Mouse (Mus musculus): ENCODE data around the gene Cnot11.
A peak's percentile ranks its signal among the peaks of the same experiment; 100 is the strongest.

The Cnot11 gene

DNA sequence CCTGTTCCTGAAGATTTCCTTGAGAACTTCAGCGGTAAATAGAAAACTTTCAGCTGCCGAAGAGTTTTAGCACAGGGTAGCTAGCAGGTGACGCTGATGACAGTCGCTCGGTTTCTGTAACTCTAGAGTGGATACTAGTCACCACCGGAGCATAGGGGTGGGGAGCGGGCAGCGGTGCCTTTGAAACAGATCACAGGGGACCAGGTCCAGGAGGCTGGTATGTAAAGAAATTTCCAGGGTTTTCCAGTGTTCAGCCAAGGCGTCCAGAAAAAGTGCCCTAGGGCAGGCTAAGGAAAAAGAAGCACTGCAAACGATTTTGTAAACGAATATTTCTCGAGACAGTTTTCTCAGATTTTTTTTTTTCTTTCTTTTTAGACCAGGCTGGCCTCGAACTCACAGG is at the start of gene Cnot11:
Gene Cnot11, plus strand, starts transcription at position 162 of the 400 bp plus-strand sequence.
- no peak for DNase-seq (ENCODE audit: extremely low read depth, low read depth, low spot score)

DNA sequence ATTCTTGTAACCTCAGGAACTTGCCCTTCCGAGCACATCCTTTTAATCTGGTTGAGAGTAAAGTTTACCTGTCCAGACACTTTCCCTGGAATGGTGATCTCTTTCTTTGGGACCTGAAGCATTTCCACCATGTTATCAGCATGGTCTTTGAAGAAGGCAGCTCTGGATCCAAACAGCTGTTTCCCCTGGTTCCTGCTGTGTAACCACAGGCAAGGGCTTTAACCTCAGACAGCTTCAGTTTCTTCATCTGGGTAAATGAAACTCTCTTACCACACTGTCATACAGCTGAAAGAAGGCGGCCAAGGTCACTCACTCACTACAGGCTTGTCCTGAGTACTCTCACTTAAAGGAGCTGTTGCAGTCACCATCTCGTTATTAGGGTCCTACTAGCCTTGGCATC is 47.4 kb upstream of the Cnot11 start:
- no peak for DNase-seq (ENCODE audit: extremely low read depth, low read depth, low spot score)

DNA sequence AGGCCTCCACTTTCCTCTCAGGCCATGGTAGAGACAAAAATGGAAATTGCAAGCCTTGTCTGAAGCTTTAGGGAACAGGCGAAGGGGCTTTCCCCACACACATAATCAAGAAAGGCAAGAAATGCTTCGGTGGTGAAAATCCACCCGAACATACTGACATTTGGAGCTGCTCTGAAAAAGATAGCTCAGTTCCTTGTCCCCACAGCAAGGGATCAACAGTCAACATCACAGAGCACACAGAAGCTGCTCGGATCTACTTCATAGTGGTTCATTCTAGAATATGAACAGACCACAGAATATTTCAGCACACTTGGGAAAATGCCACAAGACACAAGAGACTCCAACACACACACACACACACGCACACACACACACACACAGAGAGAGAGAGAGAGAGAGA is 41.6 kb upstream of the Cnot11 start:
- DNase-seq (ENCODE audit: extremely low read depth, low read depth, low spot score): no peak

DNA sequence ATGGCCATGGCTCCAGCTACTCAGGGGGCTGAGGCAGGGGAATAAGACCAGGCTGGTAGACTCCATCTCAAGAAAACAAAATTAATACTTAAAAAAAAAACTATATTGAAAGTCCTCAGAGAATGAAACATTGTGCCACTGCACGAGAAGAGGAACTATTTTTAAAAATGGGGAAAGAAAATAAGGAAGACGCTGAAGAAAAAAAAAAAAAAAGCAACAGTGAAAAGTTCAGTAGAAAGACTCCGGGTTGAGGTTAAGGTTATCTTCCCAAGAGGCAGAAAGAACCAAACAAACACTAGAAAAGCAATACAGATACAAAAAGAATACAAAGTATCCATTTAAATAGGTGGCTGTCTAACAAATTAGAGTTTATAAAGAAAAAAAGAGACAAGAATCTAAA is 41.1 kb upstream of the Cnot11 start:
- no peak for DNase-seq (ENCODE audit: extremely low read depth, low read depth, low spot score)

DNA sequence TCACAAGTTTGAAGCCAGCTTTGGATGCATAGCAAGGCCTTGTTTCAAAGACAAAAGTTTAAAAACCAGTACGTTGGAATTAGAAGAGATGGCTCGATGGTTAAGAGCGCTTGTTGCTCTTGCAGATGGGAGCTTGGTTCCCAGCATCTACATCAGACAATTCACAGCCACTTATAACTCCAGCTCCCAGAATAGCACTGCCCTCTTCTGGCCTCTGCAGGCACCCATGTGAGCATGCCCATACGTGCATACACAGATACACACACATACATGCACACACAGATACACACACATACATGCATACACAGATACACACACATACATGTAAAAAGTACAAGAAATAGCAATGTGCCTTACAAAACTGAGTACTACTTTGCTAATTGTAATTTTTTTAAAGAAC is 37.8 kb upstream of the Cnot11 start:
- DNase-seq (ENCODE audit: extremely low read depth, low read depth, low spot score): no peak

DNA sequence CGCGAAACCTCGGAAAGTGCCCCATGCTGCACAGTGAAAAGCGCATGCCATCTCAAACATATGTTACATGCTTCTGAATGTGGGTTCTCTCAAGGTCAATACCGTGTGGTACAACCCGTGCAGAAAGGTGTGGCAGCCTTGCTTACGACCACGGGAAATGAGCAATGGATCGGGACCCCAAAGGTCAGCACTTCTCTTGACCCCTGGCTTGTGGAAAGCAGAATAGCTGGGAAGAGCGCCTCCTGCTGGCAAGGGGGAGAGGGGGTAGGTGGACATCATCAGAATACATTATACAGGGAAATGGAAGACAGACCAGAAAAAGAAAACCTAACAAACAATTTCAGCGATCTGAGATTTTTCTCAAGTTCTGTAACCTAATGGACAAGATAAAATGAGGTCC is 37.0 kb upstream of the Cnot11 start:
- DNase-seq (ENCODE audit: extremely low read depth, low read depth, low spot score): no peak

DNA sequence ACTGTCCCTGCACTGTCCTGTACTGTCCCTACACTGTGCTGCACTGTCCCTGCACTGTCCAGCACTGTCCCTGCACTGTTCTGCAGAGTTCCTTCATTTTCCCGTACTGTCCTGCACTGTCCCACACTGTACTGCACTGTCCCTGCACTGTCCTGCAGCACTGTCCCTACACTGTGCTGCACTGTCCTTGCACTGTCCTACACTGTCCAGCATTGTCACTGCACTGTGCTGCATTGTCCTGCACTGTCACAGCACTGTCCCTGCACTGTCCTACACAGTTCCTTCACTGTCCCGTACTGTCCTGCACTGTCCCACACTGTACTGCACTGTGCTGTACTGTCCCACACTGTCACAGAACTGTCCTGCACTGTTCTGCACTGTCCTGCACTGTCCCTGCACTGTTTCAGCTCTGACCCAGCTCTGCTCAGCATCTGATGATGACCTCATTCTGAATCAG is 35.3 kb upstream of the Cnot11 start:
- DNase-seq (ENCODE audit: extremely low read depth, low read depth, low spot score): no peak

DNA sequence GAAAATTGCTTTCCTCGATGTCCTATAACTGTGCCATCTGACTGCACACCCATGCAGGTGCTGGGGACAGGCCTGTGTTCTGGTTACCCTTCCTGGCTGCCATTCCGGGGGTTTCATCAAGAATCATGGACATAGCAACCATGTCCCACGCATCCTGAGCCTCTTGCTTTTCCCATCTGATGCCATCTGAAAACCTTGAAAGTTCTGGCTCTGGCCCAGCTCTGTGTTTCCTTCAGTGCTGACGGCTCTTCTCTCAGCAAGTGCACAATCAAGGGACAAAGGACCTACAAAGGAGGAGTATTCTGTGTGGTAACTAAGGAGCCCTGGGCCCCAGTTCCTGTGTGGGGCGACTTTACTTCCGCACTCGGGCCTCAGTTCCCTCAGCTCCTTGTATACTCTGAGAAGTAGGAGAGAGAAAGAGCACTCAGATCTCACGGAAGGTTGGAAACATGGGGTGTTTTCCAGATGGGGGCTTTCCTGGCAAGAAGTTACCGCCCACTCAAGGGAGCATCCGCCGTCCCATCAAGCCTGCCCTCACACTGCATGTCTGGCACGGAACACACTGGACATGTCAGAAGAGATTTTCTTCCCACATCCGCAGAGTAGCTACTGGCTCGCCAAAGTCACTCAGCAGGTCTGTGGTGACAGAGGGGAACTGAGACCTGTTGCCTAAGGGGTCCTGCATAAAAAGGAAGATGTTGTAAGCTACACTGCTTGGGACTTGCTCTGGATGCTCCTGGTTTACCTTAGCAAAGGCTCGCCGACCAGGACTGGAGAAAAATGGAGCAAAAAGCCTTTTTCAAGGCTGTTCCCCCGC is 31.8 kb upstream of the Cnot11 start:
- no peak for DNase-seq (ENCODE audit: extremely low read depth, low read depth, low spot score)

DNA sequence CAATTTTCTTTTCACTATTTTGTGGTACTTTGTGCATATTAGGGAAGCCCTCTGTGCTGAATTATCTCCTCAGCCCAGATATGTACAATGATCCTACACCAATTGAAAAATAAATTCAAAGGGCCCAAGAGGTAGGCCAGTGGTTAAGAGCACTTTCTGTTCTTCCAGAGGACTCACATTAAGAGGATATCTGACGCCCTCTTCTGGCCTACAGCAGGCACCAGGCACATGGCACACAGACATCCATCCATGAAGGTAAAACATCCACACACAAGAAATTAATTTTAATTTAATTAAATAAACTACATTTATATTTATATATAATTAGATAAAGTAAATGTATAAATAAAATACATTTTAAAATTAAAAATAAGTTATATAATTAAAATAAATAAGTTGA is 30.5 kb upstream of the Cnot11 start:
- no peak for DNase-seq (ENCODE audit: extremely low read depth, low read depth, low spot score)

DNA sequence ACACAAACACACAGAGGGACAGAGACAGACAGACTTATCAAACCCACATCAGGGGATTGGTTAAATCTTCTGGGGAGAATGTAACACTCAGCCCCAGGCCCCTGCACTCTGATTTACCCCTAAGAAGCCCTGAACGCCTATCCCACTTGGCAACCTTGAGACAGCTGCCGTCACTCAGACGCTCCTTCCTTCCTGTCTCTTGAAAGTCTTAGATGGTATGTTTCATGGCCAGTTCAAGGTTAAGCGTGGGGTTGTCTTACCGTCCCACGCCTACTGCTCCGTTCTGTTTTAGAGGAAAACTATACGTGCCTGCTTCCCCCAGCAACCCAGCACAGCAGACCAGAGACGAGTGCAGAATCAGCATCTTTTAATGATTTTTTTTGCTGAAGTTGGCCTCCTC is 29.2 kb upstream of the Cnot11 start:
- no peak for DNase-seq (ENCODE audit: extremely low read depth, low read depth, low spot score)

DNA sequence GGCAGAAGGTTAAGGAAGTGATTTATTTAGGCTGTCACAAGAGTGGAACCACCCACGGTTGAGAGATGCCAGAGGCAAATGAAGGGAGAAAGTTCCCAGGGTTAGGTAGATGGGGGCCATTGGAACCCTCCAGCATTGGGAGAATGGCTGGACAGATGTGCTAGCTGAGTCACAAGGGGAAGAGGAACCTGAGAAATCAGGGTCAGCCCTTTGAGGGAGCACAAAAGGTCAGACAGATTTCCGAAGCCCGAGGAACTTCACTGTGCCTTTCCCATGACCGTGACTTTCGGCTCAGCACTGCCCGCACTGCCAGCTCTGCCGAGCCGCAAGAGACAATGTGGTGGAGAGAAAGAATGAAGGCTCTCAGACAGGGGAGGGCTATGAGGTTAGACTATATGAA is 23.0 kb upstream of the Cnot11 start:
- no peak for DNase-seq (ENCODE audit: extremely low read depth, low read depth, low spot score)

DNA sequence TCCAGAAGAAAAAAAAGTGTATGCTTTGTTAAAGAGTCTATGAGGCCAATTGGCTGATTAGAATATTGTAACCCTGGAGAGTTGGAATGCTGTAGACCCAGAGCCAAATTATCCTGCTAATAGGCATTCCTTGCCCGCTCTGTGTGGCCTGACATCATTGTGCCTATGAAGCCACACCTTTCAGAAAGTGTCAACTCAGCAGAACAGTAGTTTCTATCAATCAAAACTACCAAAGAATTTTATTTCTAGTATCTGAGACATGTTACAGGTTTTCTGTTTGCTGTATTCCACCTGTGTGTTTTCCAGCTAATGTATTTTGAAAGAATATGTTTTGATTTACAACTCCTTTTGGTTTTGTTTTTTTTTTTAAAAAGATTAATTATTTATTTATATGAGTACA is 22.6 kb upstream of the Cnot11 start:
- DNase-seq (ENCODE audit: extremely low read depth, low read depth, low spot score): no peak

DNA sequence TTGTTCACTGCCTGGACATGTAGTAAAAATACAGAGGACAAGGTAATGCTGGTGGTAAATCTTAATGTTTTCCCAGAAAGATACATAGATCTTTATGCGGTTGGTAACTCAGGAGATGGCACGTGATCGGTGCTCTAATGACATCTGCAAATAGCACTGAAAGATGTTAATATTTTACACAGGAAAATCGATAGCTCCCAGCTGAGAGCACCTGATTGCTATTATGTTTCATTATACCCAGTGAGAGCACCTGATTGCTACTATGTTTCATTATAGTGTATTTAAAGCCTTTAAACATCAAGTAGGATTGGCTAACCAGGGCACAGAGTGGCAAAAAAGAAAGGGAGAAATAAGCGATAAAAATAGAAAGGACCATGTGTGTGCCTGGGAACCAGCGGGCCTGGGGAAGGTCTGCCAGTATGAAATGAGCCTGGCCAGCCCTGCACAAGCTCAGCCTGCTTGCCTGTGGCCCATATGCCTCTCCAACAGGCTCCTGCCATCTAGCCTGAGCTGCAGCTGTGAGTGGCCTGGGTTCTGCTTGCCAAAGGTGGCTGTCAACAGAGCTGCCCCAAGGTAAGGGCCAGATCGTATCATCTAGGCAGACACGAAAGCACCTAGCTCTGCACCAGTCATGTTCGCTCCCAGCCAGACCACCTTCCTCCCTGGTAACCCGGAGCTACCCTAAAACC is 19.3 kb upstream of the Cnot11 start:
- no peak for DNase-seq (ENCODE audit: extremely low read depth, low read depth, low spot score)

DNA sequence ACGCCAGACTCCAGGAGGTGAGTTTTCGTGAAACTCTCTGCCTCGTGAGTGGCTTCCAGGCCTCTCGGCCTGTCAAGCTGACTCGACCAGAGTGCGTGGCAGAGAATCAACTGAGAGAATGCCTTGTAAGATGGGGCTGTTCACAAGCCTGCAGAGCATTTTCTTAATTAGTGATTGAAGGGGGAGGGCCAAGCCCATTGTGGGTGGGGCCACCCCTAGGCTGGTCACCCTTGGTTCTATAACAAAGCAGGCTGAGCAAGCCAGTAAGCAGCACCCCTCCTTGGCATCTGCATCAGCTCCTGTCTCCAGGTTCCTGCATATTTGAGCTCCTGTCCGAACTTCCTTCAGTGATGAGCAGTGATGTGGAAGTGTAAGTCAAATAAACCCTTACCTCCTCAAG is 13.5 kb upstream of the Cnot11 start:
- no peak for DNase-seq (ENCODE audit: extremely low read depth, low read depth, low spot score)

DNA sequence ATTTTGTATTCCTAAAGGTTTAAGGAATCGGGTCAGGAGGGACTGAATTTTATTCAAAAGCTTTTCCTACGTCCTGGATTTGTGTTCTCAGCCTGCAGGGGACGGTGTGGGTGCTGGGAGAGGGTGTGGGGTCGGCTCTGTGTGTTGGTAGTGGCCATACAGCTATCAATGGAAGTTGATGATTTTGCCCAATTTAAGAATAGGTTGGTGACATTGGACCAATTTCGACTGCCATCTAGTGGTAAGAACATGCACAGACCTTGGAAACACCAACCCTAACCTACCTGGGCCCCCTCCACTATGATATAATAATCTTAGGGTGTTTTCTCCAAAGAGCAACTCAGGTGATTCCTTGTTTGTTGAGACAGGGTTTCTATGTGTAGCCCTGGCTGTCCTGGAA is 12.3 kb upstream of the Cnot11 start:
- DNase-seq (ENCODE audit: extremely low read depth, low read depth, low spot score): no peak

DNA sequence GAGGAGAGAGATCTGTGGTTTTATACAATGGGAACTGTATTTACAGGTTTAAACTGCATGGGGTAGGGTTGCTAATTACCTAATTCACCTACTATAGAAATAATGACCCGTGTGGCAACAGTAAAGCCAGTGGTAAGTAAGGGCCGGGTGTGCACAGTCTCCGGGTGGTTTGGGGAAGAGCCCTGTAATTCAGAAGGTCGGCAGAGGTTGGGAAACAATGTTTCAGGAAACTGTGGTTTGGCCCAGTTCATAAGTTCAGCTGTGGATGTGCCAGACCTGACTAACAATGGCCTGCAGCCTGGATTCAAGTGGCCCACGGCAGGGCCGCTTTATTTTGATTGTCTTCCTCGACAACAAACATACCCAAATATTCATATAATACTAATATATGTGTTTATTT is 9.0 kb upstream of the Cnot11 start:
- DNase-seq (ENCODE audit: extremely low read depth, low read depth, low spot score): no peak

DNA sequence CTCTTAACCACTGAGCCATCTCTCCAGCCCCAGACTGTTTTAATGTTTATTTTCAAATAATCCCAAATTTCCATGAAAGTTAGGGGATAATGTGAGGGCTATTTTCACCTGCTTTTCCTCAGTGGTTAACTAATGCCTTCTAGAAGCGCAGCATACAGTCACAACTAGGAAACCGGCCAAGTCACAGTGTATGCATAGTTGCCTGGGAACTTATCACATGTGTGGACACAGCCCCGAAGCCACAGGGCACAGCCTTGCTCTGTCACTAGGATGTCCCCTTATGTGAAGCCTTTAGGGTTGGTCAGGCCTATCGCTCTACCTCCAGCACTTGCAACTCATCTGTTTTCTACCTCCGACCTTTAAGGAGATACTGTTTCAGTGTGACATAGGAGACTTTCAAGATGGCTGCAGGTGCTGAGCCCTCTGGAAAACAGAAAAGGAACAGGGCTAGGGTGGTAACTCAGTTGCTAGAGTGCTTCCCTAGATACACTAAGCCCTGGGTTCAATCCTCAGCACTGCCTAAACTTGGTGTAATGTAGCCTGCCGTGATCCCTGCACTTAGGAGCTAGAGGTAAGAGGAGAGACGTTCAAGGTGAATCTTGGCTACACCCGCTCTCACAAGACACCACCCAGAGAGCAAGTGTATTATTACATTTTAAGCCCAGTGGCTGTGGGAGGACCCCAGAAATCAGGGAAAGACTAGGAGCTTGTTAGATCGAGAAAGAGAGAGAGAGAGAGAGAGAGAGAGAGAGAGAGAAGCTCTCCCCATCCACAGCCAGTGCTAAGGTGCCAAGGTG is 8.2 kb upstream of the Cnot11 start:
- no peak for DNase-seq (ENCODE audit: extremely low read depth, low read depth, low spot score)

DNA sequence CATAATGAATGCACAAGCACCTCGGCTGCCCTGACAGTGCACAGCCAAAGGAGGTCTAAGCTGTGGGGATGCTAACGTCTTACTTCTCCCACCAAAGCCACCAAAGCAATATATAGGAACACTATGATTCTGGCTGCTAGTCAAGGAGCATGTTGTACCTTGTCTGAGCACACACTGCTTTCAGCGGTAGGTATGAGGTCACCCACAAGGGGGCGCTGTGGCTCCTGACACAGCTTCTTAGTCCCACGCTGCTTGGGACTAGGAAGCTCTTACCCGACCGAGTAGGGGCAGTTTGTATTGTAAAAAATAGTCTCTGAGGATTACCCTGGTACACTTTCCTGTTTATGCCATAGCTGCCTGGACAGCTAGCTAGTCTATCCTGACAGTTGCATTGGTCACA is 7.4 kb upstream of the Cnot11 start:
- DNase-seq (ENCODE audit: extremely low read depth, low read depth, low spot score): peak; percentile 54

DNA sequence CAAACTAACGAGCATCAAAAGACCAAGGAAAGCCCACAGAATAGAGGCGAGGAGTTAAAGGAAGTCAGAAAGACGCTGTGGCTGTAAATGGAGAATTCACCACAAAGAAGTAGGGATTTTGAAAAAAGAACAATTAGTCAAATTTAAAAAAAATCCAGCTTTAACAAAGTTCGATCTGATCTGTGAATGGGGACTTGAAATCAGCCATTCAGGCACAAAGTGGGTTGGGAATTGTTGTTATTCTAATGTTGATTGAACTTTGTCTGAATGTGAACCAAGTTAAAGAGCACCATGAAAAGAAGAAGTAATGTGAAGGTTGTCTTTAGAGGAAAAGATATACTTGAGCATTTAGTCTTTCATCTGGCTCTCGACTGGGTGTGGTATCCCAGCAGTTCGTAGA is 6.5 kb upstream of the Cnot11 start:
- no peak for DNase-seq (ENCODE audit: extremely low read depth, low read depth, low spot score)

DNA sequence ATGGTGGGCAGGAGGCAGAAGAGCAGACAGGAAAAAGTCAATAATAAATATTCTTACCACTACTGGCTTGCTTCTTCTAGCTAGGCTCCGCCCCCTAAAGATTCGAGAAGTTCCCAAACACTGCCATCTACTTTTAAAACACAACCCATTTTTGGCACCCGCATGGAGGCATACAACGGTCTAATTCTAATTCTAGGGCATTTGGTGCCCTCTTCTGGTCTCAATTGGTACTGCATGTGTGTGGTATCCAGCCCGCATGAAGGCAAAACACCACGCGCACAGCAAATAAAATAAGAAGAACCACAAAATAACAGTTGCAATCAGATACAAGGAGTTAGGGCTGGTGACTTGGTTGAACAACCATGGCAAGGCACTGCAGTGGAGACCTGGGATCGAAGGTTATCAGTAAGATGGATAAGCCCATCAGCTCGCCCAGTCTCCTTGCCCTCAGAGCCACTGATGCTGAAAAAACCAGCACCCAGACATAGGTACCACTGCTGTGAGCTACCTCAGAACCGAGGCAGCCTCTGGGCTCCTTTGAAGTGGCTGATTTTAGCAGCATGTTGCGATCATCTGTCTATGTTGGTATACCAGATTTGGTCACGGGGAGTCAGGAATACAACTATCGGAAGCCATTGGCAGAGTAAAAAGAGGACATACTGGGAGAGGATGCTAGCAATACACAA is 4.4 kb upstream of the Cnot11 start:
- no peak for DNase-seq (ENCODE audit: extremely low read depth, low read depth, low spot score)

DNA sequence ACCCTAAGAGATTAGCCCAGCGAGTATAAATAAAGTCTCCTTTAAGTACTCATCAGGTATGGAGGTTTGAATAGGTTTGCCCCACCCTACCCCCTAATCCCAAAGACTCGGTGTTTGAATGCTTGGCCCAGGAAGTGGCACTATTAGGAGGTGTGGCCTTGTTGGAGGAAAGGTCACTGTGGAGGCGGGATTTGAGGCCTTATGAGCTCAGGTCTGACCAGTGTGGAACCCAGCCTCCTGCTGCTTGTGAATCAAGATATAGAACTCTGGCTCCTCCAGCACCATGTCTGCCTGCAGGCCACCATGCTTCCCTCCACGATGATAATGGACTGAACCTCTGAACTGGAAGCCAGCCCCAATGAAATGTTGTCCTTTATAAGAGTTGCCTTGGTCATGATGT is 3.8 kb upstream of the Cnot11 start:
- no peak for DNase-seq (ENCODE audit: extremely low read depth, low read depth, low spot score)
